Mouse (Mus musculus) forebrain, embryonic 16.5 days (tissue): ENCODE data around the gene Dnmt3l. TPM values are rescaled to one million over a fixed set of nuclear protein-coding genes. Genes with fewer than 3 reads are reported as not detected.
"Not testable (repeated sequence)": the region's sequence is repeated elsewhere in the genome, so short reads cannot be mapped to it uniquely, and the experiment has no call there.

Experiments used
- ATAC-seq: fragments of 200-750 bp; cut with Nextera tagmentation; 2 replicates; pipeline ENCODE4 v1.8.0; 2017; ENCODE audit warnings: mild to moderate bottlenecking, moderate library complexity
- H3K27ac ChIP-seq: fragments of 300-500 bp; sonication (generic); 2 replicates; pipeline ENCODE4 v1.5.1; 2014; ENCODE audit warnings: low read length, control low read depth
- H3K27me3 ChIP-seq: fragments of 300-500 bp; sonication (generic); replicated peaks from 2 replicates; pipeline ENCODE4 v1.6.1; 2014; ENCODE audit warnings: low read length; ENCODE audit not compliant: control insufficient read depth, insufficient read depth
- H3K36me3 ChIP-seq: fragments of 300-500 bp; sonication (generic); 2 replicates; pipeline ENCODE4 v1.6.1; 2014; ENCODE audit not compliant: control insufficient read depth, insufficient read depth
- H3K4me1 ChIP-seq: fragments of 300-500 bp; sonication (generic); replicated peaks from 2 replicates; pipeline ENCODE4 v1.6.1; 2014; ENCODE audit warnings: low read length; ENCODE audit not compliant: control insufficient read depth, insufficient read depth
- H3K4me2 ChIP-seq: fragments of 300-500 bp; sonication (generic); 2 replicates; pipeline ENCODE4 v1.6.1; 2014; ENCODE audit warnings: mild to moderate bottlenecking, low read length, control low read depth
- H3K4me3 ChIP-seq: fragments of 300-500 bp; sonication (generic); replicated peaks from 2 replicates; pipeline ENCODE4 v1.5.1; 2014; ENCODE audit warnings: mild to moderate bottlenecking, low read length, control low read depth
- H3K9ac ChIP-seq: fragments of 300-500 bp; sonication (generic); replicated peaks from 2 replicates; pipeline ENCODE4 v1.6.1; 2014; ENCODE audit warnings: low read depth, low read length, control low read depth
- H3K9me3 ChIP-seq: fragments of 300-500 bp; sonication (generic); 2 replicates; pipeline ENCODE4 v1.6.1; 2016; ENCODE audit warnings: low read length; ENCODE audit not compliant: control insufficient read depth
- WGBS: fragments of 180-500 bp; shearing (Covaris S2); extraction: QIAGEN DNeasy Blood & Tissue Kit; methylation state at CpG from one replicate; pipeline ENCODE4 v1.1.7; 2014; 5-methylcytosine and 5-hydroxymethylcytosine counted together
- polyA plus RNA-seq: library from polyadenylated mRNA; unstranded; fragments of >200 nt; fragmentation: Nextera tagmentation; extraction: Ambion mirVana; gene quantifications from 2 replicates; pipeline ENCODE4 v1.2.1, GENCODE M21; 2015

Dnmt3l gene
- polyA plus RNA-seq, 1 experiment from 2014 or later = not detected

DNA sequence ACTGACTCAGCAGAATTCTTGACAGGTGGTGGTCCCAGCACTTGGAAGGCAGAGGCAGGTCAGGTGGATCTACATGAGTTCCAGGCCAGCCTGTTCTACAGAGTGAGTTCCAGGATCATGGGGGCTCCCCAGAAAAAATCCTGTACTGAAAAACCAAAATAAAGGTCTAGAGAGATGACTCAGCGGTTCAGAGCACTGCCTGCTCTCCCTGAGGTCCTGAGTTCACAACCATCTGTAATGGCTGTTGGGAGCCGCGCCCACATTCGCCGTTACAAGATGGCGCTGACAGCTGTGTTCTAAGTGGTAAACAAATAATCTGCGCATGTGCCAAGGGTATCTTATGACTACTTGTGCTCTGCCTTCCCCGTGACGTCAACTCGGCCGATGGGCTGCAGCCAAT is 21.8 kb upstream of the Dnmt3l start:
- H3K27me3 ChIP-seq, H3K4me2 ChIP-seq, H3K9ac ChIP-seq, H3K27ac ChIP-seq, H3K4me1 ChIP-seq, ATAC-seq, H3K9me3 ChIP-seq, H3K4me3 ChIP-seq, H3K36me3 ChIP-seq: not testable (repeated sequence)
- 95% methylated on average over 6 of the region's 11 CpGs for WGBS

DNA sequence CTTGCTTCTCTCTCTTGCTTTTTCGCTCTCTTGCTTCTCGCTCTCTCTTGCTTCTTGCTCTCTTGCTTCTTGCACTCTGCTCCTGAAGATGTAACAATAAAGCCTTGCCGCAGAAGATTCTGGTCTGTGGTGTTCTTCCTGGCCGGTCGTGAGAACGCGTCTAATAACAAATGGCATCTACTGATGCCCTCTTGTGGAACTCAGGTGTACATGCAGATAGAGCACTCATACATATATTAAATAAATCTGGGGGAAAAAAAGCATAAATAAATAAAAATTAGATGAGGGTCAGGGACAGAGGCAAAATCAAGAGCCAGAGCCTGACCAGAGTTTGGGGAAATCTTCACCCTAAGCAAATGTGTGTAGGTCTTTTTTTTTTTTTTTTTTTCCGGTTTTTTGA is 16.3 kb upstream of the Dnmt3l start:
- H3K9ac ChIP-seq, H3K36me3 ChIP-seq, H3K27ac ChIP-seq, H3K4me3 ChIP-seq, H3K4me2 ChIP-seq, H3K9me3 ChIP-seq, H3K27me3 ChIP-seq, H3K4me1 ChIP-seq, ATAC-seq: not testable (repeated sequence)
- 68% methylated on average over 6 of the region's 8 CpGs for WGBS

DNA sequence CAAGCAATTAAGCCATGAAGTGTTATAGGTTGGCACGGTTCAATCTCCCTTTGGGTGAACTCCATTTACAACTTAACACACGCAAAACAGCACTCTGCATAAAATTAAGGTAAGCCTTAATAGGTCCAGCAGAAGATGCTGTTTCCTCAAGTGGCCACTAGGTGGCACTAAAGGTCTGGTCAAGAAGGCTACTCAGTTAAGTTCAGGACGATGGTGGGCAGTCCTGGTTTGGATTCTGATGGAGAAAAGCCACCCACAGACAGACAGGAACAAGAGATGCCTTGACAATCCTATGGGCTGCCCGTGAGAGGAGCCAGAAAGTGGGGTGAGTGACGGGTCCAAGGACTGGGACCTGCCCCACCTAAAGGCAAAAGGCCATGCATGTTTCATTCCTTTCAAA is 13.6 kb upstream of the Dnmt3l start:
- Histone ChIP-seq H3K36me3 (no peaks in the 10 kb centered on the region), H3K9ac (no peak overlapping the region), H3K27ac (no peak overlapping the region), H3K4me3 (no peak overlapping the region), H3K27me3 (no peaks in the 10 kb centered on the region), H3K4me2 (no peak overlapping the region), H3K4me1 (no peaks in the 10 kb centered on the region), H3K9me3 (no peaks in the 10 kb centered on the region)
- peak; percentile 66 for ATAC-seq
- WGBS = 3% methylated on average over 5 of the region's 5 CpGs

DNA sequence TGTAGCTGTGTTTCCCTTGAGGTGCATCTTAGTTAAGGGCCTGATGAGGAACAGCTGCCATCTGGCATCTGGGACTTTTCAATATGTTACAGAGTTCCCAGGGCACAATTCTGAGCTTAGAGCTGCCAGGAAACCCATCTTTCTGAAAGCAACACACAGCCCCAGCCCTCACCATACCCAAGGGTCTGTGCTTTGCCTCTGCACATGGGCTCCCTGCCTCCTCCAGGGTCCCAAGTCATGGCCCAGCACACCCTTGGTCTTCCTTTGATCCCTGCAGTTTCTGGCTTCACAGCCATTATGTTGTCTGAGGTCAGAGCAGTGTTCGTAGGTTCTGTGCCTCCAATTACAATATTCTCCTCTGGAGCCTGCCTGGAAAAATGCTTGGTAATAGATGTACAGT is 12.7 kb upstream of the Dnmt3l start:
- no peaks in the 10 kb centered on the region for H3K9me3 ChIP-seq
- H3K4me1 ChIP-seq = no peaks in the 10 kb centered on the region
- 87% methylated on average over 1 of the region's 1 CpGs for WGBS
- H3K9ac ChIP-seq = no peak overlapping the region
- H3K27ac ChIP-seq = no peak overlapping the region
- no peak for ATAC-seq
- H3K27me3 ChIP-seq = no peaks in the 10 kb centered on the region
- H3K4me3 ChIP-seq = no peak overlapping the region
- no peaks in the 10 kb centered on the region for H3K36me3 ChIP-seq
- H3K4me2 ChIP-seq = no peak overlapping the region

DNA sequence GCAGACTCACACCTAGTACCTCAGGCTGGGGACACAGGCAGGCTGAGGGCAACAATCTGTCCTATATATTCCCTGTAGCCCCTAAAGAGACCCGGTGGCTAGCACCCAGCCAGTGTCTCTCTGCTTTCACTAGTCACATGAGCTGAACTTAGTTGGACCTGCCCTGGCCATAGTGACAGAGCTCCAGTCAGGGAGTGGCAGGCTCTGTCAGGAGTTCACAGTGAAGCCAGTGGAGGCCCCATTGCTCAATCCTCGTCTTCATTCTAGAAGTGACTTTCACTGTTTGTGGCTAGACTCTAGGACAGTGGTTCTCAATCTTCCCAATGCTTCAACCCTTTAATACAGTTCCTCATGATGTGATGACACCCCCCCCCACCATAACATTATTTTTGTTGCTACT is 9.8 kb upstream of the Dnmt3l start:
- WGBS = 68% methylated on average over 2 of the region's 2 CpGs

DNA sequence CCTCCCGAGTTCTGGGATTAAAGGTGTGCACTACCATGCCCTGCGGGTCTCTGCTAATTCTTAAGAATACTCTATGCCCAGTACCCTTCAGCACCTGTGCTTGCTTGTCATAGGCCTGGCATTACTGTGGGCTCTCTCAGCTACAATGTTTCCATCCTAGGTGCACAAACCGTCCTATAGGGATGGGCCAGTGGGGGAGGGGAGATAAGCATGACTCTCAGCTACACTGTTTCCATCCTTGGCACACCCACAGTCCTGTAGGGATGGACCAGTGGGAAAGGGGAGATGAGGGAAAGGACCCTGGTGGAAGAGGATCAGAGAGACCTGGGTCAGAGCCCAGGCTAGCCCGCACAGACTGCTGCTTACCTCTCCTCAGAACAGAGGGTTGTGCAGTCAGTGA is 4.6 kb upstream of the Dnmt3l start:
- Histone ChIP-seq H3K27me3 (no peaks in the 10 kb centered on the region), H3K9ac (no peak overlapping the region), H3K4me3 (no peak overlapping the region), H3K4me2 (no peak overlapping the region), H3K9me3 (no peaks in the 10 kb centered on the region), H3K27ac (no peak overlapping the region), H3K36me3 (no peaks in the 10 kb centered on the region), H3K4me1 (no peaks in the 10 kb centered on the region)
- no peak for ATAC-seq
- 91% methylated on average over 4 of the region's 4 CpGs for WGBS

More for the DNA sequence above, 9.8 kb upstream of the Dnmt3l start:
- Histone ChIP-seq H3K27ac (no peak overlapping the region), H3K4me2 (no peak overlapping the region), H3K36me3 (no peaks in the 10 kb centered on the region), H3K4me1 (no peaks in the 10 kb centered on the region), H3K27me3 (no peaks in the 10 kb centered on the region), H3K9ac (no peak overlapping the region), H3K9me3 (no peaks in the 10 kb centered on the region), H3K4me3 (no peak overlapping the region)
- no peak for ATAC-seq

DNA sequence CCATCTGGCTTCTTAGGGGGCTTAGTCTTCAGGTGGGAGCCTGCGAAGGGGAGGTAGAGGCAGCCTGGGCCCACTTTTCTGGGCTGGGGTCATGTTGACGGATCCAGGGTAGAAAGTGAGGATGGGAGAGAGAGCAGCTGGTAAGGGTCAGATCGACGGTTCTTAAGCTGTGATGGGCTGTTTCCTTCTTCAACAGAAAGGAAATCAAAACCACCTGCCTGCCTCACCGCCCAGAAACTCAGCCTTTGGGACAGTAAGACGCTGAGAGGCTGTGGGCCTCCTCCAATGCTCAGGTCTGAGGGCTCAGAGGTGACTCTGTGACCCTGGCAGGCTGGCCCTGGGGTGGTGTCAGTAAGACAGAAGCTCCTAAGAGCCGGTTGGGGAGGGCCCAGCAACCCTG is 349 bp downstream of the Dnmt3l start:
- no peak overlapping the region for H3K4me3 ChIP-seq
- no peaks in the 10 kb centered on the region for H3K36me3 ChIP-seq
- H3K9me3 ChIP-seq = no peaks in the 10 kb centered on the region
- ATAC-seq = no peak
- H3K4me2 ChIP-seq = no peak overlapping the region
- H3K9ac ChIP-seq = no peak overlapping the region
- 88% methylated on average over 7 of the region's 7 CpGs for WGBS
- peaks cover 8% of the 10 kb centered on the region for H3K4me1 ChIP-seq
- no peaks in the 10 kb centered on the region for H3K27me3 ChIP-seq
- no peak overlapping the region for H3K27ac ChIP-seq

DNA sequence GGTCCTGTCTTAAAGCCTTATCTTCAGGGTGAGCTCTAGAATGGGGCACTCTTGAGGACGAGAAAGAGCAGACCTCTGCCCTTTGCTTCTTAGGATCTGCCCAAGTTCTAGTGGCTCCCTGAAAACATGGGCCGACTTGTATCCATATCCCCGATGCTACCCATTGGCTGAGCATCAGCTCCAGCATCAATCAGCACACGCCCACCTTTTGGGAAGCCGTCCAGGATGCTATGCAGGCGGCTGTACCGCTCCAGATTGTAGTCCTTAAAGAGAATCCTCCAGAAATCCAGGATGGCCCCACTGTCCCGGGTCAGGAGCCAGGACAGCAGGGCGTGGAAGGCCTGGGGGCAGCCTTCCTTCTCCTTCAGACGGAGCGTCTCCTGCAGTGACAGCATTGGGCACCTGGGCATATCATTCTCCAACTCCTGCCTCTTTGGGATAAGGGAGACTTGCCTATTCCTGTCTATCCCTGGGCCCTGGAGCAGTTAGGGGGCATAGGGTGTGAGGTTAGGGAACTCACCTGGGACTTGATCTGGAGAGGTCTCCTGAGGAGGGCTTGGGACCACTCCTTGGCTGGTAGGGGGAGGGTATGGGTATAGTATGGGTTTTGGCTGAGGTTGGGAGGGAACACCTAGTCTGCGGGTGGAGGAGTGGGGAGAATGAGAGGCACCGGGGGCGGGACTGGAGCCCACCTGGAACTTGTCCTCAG is 1.1 kb downstream of the Dnmt3l start:
- H3K4me2 ChIP-seq = peak overlapping the region; percentile 39
- no peaks in the 10 kb centered on the region for H3K27me3 ChIP-seq
- H3K27ac ChIP-seq = no peak overlapping the region
- H3K9ac ChIP-seq = peak overlapping the region; percentile 38
- H3K4me1 ChIP-seq = peaks cover 8% of the 10 kb centered on the region
- H3K36me3 ChIP-seq = no peaks in the 10 kb centered on the region
- no peaks in the 10 kb centered on the region for H3K9me3 ChIP-seq
- 60% methylated on average over 14 of the region's 14 CpGs for WGBS
- ATAC-seq = no peak; the same call in 1 of the 2 replicates
- peak overlapping the region; percentile 34 for H3K4me3 ChIP-seq

DNA sequence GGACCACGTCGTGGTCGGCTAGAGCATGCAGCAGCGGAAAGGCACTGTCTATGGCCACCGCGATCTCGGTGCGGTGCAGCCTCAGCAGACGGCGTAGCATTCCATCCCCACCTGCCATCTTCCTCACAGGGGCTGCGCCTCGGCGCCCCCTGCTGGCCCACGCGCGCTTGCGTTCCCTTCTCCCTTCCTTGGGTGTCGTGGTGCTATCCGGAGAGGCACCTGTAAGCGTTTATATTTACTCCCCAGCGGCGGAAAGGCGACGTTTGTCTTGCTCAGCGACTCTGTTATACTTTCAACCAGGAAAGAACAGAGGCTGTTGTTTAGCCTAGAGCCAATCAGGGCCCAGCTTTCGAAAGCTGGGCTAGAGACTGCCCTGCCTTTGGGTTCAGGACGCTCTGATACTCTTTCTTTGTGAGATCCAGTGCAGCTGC is 1.7 kb downstream of the Dnmt3l start, which contains the start of gene Aire:
Aire (minus strand) TSS at position 205 of the 431 bp plus-strand sequence.
- no peaks in the 10 kb centered on the region for H3K9me3 ChIP-seq
- WGBS = 2% methylated on average over 27 of the region's 27 CpGs
- H3K27ac ChIP-seq = no peak within 1 kb of the TSS
- ATAC-seq = peak; percentile 82
- no peaks in the 10 kb centered on the region for H3K36me3 ChIP-seq
- H3K4me3 ChIP-seq = peak within 1 kb of the TSS; percentile 34
- peaks cover 8% of the 10 kb centered on the region for H3K4me1 ChIP-seq
- no peaks in the 10 kb centered on the region for H3K27me3 ChIP-seq
- H3K4me2 ChIP-seq = peak within 1 kb of the TSS; percentile 39
- H3K9ac ChIP-seq = peak within 1 kb of the TSS; percentile 38

DNA sequence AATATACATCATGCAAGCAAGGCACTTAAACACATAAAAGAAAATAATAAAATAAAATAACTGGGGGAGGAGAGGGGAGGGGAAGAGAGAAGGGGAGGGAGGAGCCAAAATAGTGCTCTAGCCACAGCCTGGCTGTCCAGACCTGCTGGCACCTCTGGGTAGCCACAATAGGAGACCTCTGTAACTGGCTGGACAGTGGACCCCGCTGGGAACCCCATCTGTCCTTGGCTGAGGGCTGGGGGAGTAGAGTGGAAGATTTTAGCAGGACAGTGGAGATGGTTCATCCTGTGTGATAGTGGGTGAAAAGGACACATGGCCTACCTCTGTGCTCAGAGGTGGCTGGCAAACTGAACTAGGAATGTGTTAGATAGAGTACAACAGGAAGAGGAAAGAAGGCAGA is 2.8 kb downstream of the Dnmt3l start:
- Histone ChIP-seq H3K27me3 (no peaks in the 10 kb centered on the region), H3K4me3 (no peak overlapping the region), H3K9me3 (no peaks in the 10 kb centered on the region), H3K36me3 (no peaks in the 10 kb centered on the region), H3K9ac (no peak overlapping the region), H3K4me1 (peaks cover 8% of the 10 kb centered on the region), H3K4me2 (no peak overlapping the region), H3K27ac (no peak overlapping the region)
- no peak for ATAC-seq
- WGBS = 81% methylated on average over 1 of the region's 1 CpGs
